Mouse (Mus musculus): Measurements from ENCODE around the gene Tyr.
"Not testable (repeated sequence)": the region's sequence is repeated elsewhere in the genome, so short reads cannot be mapped to it uniquely, and the experiment has no call there.

The Tyr gene

GRCm38 (mm10) chr7:87493412-87493811 lies at the start of gene Tyr:
TSS of gene Tyr (minus strand) at chr7:87493512.
- DNase-seq, result no peak

- DNase-seq, result no peak
These were observed 45.7 kb upstream of the Tyr start for GRCm38 (mm10) chr7:87539031-87539430.

GRCm38 (mm10) chr7:87494124-87494682 lies 891 bp upstream of the Tyr start:
- DNase-seq, result no peak

- DNase-seq, result no peak
These were observed 5.3 kb downstream of the Tyr start for GRCm38 (mm10) chr7:87488024-87488423.

- no peak for DNase-seq
These were observed 80.0 kb downstream of the Tyr start for GRCm38 (mm10) chr7:87413271-87413670.

GRCm38 (mm10) chr7:87411373-87411772 lies 81.9 kb downstream of the Tyr start:
- not testable (repeated sequence) for DNase-seq

- DNase-seq, result no peak
These were observed 96.3 kb downstream of the Tyr start for GRCm38 (mm10) chr7:87397023-87397422.

GRCm38 (mm10) chr7:87374935-87375334 lies 118.4 kb downstream of the Tyr start:
- no peak for DNase-seq

Data from thymus, adult 18-20 months (tissue).